Mouse (Mus musculus): ENCODE results near the gene Rnaset2a.
"Not testable (repeated sequence)": the region's sequence is repeated elsewhere in the genome, so short reads cannot be mapped to it uniquely, and the experiment has no call there.

GRCm38 (mm10) chr17:8095653-8096052 is 52.2 kb downstream of the Rnaset2a start:
- not testable (repeated sequence) for TF ChIP-seq POLR2A (IDR thresholded peaks at IDR 0.05; ENCODE audit: control insufficient read depth, low read depth, low read length); CTCF (IDR thresholded peaks at IDR 0.05; ENCODE audit: control insufficient read depth, insufficient read depth, insufficient replicate concordance, low read depth, low read length)
